Mouse (Mus musculus) G1E (cell line): ENCODE measurements around the gene Wwp2.

Experiments used
- CTCF ChIP-seq: IDR thresholded peaks from 2 replicates; pipeline ENCODE4 v1.5.1; 2012; ENCODE audit warnings: low read depth, low read length, inconsistent platforms, mixed read lengths
- GATA2 ChIP-seq: IDR thresholded peaks from 2 replicates; pipeline ENCODE4 v1.6.1; 2012; ENCODE audit warnings: low read depth, low read length, inconsistent platforms, borderline replicate concordance

- TF ChIP-seq GATA2 (no peak), CTCF (no peak)
Measured at GRCm38 (mm10) chr8:107580879-107581278, 144.7 kb downstream of the Wwp2 start.
